Mouse (Mus musculus): ENCODE measurements around the gene Cacng6.

DNA sequence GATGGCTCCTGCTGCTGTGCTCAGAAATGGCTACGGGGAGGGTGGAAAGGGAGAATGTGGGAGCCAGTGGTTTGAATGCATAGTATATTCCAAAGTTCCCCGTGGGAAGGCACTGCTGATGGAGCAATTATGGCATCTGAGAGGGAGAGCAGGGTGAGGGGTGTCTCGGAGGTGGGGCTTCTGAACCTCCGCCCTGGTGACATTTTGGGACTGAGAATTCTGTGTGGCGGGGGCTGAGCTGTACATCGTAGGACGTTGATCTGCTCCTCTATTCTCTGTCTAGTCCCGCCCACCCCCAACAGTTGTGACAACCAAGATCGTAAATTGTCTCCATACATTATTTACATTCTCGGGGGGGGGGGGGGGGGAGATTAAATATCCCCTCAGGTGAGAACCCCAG, 26.6 kb upstream of the Cacng6 start:
- TF ChIP-seq CTCF (IDR thresholded peaks at IDR 0.05; ENCODE audit: low read depth, low read length), result no peak
- TF ChIP-seq GATA1 (IDR thresholded peaks at IDR 0.05; ENCODE audit: borderline replicate concordance, low read length), result no peak
- TF ChIP-seq POLR2AphosphoS5 (IDR thresholded peaks at IDR 0.05; ENCODE audit: insufficient replicate concordance, low read depth, low read length), result no peak
- no peak for TF ChIP-seq TAL1 (conservative IDR thresholded peaks at IDR 0.05; ENCODE audit: low read depth, low read length)
- no peak for TF ChIP-seq GATA2 (IDR thresholded peaks at IDR 0.05; ENCODE audit: borderline replicate concordance, low read depth, low read length)

Measured in G1E (cell line).